Mouse (Mus musculus): Measurements from ENCODE around the gene Atf6b. TPM values are rescaled to one million over a fixed set of nuclear protein-coding genes. Genes with fewer than 3 reads are reported as not detected.

The Atf6b gene
- total and polyA plus RNA-seq, 2 experiments from 2014 or later = 57.4 to 83.0 TPM

DNA sequence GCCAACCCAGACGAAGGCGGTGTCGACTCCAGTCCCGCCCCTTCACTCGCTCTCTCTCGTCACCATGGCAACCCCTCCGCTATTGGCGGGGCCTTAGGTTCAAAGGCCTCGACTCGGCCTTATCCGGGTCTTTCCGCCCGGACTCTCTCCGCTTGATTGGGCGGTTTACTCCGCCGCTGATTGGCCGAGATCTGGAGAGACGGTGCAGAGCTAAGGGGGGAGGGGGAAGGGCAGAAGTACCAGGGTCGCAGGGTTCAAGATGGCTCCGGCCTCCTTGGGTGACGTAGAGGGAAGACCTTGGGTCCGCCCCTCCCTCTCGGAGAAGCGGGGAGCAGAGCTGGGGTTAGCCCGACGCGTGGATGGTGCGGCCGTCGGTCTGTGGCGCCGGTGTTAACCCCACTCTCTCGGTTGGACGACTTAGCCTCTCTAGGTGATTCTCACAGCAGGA lies 42.9 kb upstream of the Atf6b start, which contains the start of gene Agpat1:
Gene Agpat1 (plus strand): TSS at position 202 of the 448 bp plus-strand sequence.
- under 1% methylated on average over 34 of the region's 35 CpGs for WGBS
- no peak for TF ChIP-seq CTCF (IDR thresholded peaks at IDR 0.05)
- peaks cover 7% of the 10 kb centered on the region; the same call in 1 of the 2 replicates for H3K36me3 ChIP-seq (ENCODE audit: insufficient read depth, low read length)
- H3K9me3 ChIP-seq (ENCODE audit: low read length) = no peaks in the 10 kb centered on the region
- peak within 1 kb of the TSS; percentile 92 for H3K4me2 ChIP-seq (ENCODE audit: low read depth, low read length, poor library complexity, severe bottlenecking)
- DNase-seq (ENCODE audit: low spot score) = peak; percentile 100
- peaks cover 14% of the 10 kb centered on the region; the same call in 1 of the 2 replicates for H3K4me1 ChIP-seq (ENCODE audit: insufficient read depth, low read length)
- peak within 1 kb of the TSS; percentile 87 for H3K4me3 ChIP-seq (ENCODE audit: low read depth, low read length)
- peak; percentile 90 for ATAC-seq (ENCODE audit: low FRiP score)
- no peaks in the 10 kb centered on the region for H3K27me3 ChIP-seq (ENCODE audit: insufficient read depth, low read length)
- peak within 1 kb of the TSS; percentile 78 for H3K9ac ChIP-seq (replicated peaks; ENCODE audit: low read length, poor library complexity, severe bottlenecking)
- H3K27ac ChIP-seq (ENCODE audit: low read depth, low read length) = peak within 1 kb of the TSS; percentile 90

DNA sequence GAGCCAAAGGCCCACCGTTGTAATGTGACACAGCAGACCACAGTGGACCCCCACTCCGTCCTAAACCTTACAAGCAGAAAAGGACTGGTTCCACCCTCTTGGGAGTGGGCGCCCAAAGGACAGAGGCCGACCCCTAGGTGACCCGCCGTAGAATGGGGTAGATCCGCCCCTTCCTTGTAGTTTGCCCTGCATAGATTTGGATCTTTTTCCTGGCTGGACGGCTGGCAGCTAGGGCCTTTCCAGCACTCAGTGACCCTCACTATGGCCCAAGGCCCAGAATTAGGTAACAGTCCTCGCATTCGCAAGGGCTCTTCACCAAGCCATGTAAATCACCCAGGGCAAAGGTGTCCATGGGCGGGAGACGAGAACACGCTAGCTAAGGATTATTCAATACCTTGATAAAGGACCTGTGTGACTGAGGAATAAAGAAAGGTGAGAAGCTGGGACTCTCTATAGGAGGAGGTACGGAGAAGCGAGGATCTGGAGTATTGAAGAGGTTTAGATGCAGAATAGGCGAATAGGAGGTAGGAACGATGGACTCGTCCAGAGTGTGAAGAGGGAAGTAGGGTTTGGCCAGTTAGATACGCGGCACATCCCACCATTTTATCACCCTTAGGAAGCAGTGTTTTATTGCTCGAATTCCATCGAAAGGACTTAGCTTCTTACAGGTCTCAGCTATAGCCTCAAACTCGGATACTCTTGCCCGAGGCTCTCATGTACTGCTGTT lies 42.3 kb upstream of the Atf6b start:
- H3K4me1 ChIP-seq (ENCODE audit: insufficient read depth, low read length) = peaks cover 14% of the 10 kb centered on the region; the same call in 1 of the 2 replicates
- H3K4me2 ChIP-seq (ENCODE audit: low read depth, low read length, poor library complexity, severe bottlenecking) = peak overlapping the region; percentile 92
- peak overlapping the region; percentile 87 for H3K4me3 ChIP-seq (ENCODE audit: low read depth, low read length)
- ATAC-seq (ENCODE audit: low FRiP score) (no peak; the same call in 1 of the 2 replicates), DNase-seq (ENCODE audit: low spot score) (no peak)
- TF ChIP-seq CTCF (IDR thresholded peaks at IDR 0.05) = no peak
- peak overlapping the region; percentile 60 for H3K9ac ChIP-seq (replicated peaks; ENCODE audit: low read length, poor library complexity, severe bottlenecking)
- no peaks in the 10 kb centered on the region for H3K9me3 ChIP-seq (ENCODE audit: low read length)
- H3K27ac ChIP-seq (ENCODE audit: low read depth, low read length) = peak overlapping the region; percentile 90
- peaks cover 7% of the 10 kb centered on the region; the same call in 1 of the 2 replicates for H3K36me3 ChIP-seq (ENCODE audit: insufficient read depth, low read length)
- 16% methylated on average over 24 of the region's 24 CpGs for WGBS
- no peaks in the 10 kb centered on the region for H3K27me3 ChIP-seq (ENCODE audit: insufficient read depth, low read length)

DNA sequence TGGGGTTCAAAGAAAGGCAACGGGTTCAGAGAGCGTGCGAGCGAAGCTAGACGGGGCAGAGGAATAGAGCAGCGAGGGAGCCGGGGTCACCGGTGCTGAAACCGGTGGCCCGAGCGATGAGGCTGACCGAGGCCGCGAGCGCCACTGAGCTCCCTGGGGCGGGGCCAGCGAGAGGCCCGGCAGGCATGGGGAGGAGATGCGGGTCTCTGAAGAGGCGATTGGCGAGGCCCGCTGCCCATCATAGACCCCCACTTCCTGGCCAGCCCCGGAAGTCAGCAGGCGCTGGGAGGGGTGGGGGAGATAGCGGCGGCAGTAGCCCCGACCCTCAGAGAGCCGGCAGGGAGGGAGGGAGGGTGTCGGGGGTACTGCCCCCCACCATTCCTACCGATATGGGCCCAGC lies 41.3 kb upstream of the Atf6b start:
- 0% methylated on average over 30 of the region's 30 CpGs for WGBS
- DNase-seq (ENCODE audit: low spot score) = peak; percentile 97
- Histone ChIP-seq H3K27me3 (ENCODE audit: insufficient read depth, low read length) (no peaks in the 10 kb centered on the region), H3K9ac (replicated peaks; ENCODE audit: low read length, poor library complexity, severe bottlenecking) (peak overlapping the region; percentile 100), H3K4me1 (ENCODE audit: insufficient read depth, low read length) (peaks cover 14% of the 10 kb centered on the region; the same call in 1 of the 2 replicates), H3K4me3 (ENCODE audit: low read depth, low read length) (peak overlapping the region; percentile 87), H3K36me3 (ENCODE audit: insufficient read depth, low read length) (peaks cover 3% of the 10 kb centered on the region; the same call in 1 of the 2 replicates), H3K4me2 (ENCODE audit: low read depth, low read length, poor library complexity, severe bottlenecking) (peak overlapping the region; percentile 92), H3K9me3 (ENCODE audit: low read length) (no peaks in the 10 kb centered on the region), H3K27ac (ENCODE audit: low read depth, low read length) (peak overlapping the region; percentile 90)
- no peak for TF ChIP-seq CTCF (IDR thresholded peaks at IDR 0.05)
- peak; percentile 47 for ATAC-seq (ENCODE audit: low FRiP score)

DNA sequence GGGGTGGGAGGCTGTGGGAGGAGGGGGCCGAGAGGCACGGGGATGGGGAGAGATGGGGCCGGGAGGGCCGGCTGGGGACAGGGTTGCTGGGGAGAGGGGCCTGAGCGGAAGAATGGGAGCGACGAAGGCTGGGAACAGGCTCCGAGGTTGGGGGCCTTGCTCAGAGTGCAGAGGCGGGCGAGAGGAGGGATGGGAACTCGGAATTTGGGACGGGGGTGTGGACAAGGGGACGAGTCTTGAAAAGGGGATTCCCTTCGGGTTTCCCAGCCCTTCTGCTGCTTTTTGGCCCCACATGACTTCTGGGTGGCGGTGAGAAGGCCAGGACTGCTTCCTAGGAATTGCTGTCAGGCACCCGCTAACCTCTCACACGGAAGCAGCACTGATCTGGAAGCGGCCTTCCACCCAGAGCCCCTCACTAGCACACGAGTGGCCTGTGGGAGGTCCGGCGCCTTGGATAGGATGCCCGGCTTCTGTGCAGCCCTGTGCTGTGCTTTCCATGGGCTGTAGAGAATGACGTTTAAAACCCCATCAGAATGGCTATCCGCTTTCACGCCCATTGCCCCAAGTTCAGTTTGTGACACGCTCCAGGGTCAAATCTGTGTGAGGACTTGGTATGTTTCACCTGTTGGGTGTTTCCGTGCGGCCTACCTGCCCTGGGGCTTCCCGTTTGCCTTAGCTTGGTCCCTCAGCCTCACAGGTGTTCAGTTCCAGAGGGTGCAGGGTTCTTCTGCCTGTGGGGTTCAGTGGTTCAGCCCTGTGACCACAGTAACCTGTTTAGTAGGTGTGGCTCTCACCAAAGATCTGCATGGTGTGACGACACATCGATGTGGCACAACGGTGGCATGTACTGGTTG lies 40.5 kb upstream of the Atf6b start:
- Histone ChIP-seq H3K27me3 (ENCODE audit: insufficient read depth, low read length) (no peaks in the 10 kb centered on the region), H3K4me2 (ENCODE audit: low read depth, low read length, poor library complexity, severe bottlenecking) (peak overlapping the region; percentile 92), H3K36me3 (ENCODE audit: insufficient read depth, low read length) (peaks cover 7% of the 10 kb centered on the region), H3K9me3 (ENCODE audit: low read length) (no peaks in the 10 kb centered on the region), H3K9ac (replicated peaks; ENCODE audit: low read length, poor library complexity, severe bottlenecking) (peak overlapping the region; percentile 100), H3K4me3 (ENCODE audit: low read depth, low read length) (peak overlapping the region; percentile 87), H3K4me1 (ENCODE audit: insufficient read depth, low read length) (peaks cover 14% of the 10 kb centered on the region; the same call in 1 of the 2 replicates), H3K27ac (ENCODE audit: low read depth, low read length) (peak overlapping the region; percentile 90)
- DNase-seq (ENCODE audit: low spot score) (peak; percentile 20), ATAC-seq (ENCODE audit: low FRiP score) (no peak)
- TF ChIP-seq CTCF (IDR thresholded peaks at IDR 0.05) = no peak
- WGBS = 19% methylated on average over 32 of the region's 32 CpGs

DNA sequence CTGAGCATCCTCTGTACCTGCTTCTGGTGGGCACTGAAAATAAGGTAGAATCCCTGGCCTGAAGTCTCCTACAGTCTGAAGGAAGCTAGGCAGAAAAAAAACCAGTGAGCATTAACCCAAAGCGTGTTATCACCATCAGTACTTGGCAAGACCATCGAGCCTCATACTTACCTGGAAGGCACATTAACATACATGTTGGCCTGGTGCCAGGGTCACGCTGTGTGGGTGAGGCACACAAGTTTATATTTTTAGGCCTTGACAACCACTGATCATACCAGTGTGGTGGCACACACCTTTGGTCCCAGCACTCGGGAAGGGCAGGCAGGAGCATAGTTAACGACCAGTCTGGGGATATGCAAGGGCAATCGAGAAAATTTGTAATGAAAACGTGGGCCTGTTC lies 38.9 kb upstream of the Atf6b start:
- ATAC-seq (ENCODE audit: low FRiP score) (no peak), DNase-seq (ENCODE audit: low spot score) (no peak)
- Histone ChIP-seq H3K9ac (replicated peaks; ENCODE audit: low read length, poor library complexity, severe bottlenecking) (peak overlapping the region; percentile 42), H3K27ac (ENCODE audit: low read depth, low read length) (no peak overlapping the region), H3K4me3 (ENCODE audit: low read depth, low read length) (no peak overlapping the region), H3K9me3 (ENCODE audit: low read length) (no peaks in the 10 kb centered on the region), H3K27me3 (ENCODE audit: insufficient read depth, low read length) (no peaks in the 10 kb centered on the region), H3K4me1 (ENCODE audit: insufficient read depth, low read length) (peaks cover 14% of the 10 kb centered on the region; the same call in 1 of the 2 replicates), H3K36me3 (ENCODE audit: insufficient read depth, low read length) (peaks cover 22% of the 10 kb centered on the region), H3K4me2 (ENCODE audit: low read depth, low read length, poor library complexity, severe bottlenecking) (no peak overlapping the region)
- no peak for TF ChIP-seq CTCF (IDR thresholded peaks at IDR 0.05)
- WGBS = 86% methylated on average over 7 of the region's 7 CpGs
